Mouse (Mus musculus) hindbrain, postnatal 0 days (tissue): ENCODE data around the gene 1110017D15Rik. TPM values are rescaled to one million over a fixed set of nuclear protein-coding genes. Genes with fewer than 3 reads are reported as not detected.
"Not testable (repeated sequence)": the region's sequence is repeated elsewhere in the genome, so short reads cannot be mapped to it uniquely, and the experiment has no call there.

Experiments
- ATAC-seq: fragments of 200-750 bp; cut with Nextera tagmentation; 2 replicates; pipeline ENCODE4 v1.8.0; 2017; ENCODE audit warnings: mild to moderate bottlenecking, moderate TSS enrichment, moderate library complexity
- DNase-seq: peaks from one replicate; pipeline ENCODE4 v3.0.0-alpha.2; 2015; ENCODE audit warnings: low spot score
- H3K27ac ChIP-seq: fragments of 300-500 bp; sonication (generic); 2 replicates; pipeline ENCODE4 v1.5.1; 2014; ENCODE audit warnings: mild to moderate bottlenecking
- H3K27me3 ChIP-seq: fragments of 300-500 bp; sonication (generic); 2 replicates; pipeline ENCODE4 v1.6.1; 2014; ENCODE audit warnings: low read length, mixed read lengths; ENCODE audit not compliant: insufficient read depth
- H3K36me3 ChIP-seq: fragments of 300-500 bp; sonication (generic); 2 replicates; pipeline ENCODE4 v1.6.1; 2014; ENCODE audit warnings: low read length, mixed read lengths; ENCODE audit not compliant: insufficient read depth
- H3K4me1 ChIP-seq: fragments of 300-500 bp; sonication (generic); 2 replicates; pipeline ENCODE4 v1.6.1; 2014; ENCODE audit warnings: antibody characterized with exemption, low read length, mixed read lengths; ENCODE audit not compliant: insufficient read depth
- H3K4me2 ChIP-seq: fragments of 300-500 bp; sonication (generic); 2 replicates; pipeline ENCODE4 v1.6.1; 2014; ENCODE audit warnings: low read depth, mild to moderate bottlenecking, low read length, moderate library complexity, mixed read lengths
- H3K4me3 ChIP-seq: fragments of 300-500 bp; sonication (generic); 2 replicates; pipeline ENCODE4 v1.5.1; 2014; ENCODE audit warnings: low read length
- H3K9ac ChIP-seq: fragments of 300-500 bp; sonication (generic); replicated peaks from 2 replicates; pipeline ENCODE4 v1.6.1; 2014; ENCODE audit warnings: mild to moderate bottlenecking, low read length, moderate library complexity, mixed read lengths
- H3K9me3 ChIP-seq: fragments of 300-500 bp; sonication (generic); 2 replicates; pipeline ENCODE4 v1.6.1; 2016; ENCODE audit warnings: low read length, mixed read lengths
- CTCF ChIP-seq: IDR thresholded peaks from 2 replicates; pipeline ENCODE4 v1.5.1; 2016; ENCODE audit warnings: antibody characterized with exemption, control low read depth, low read depth
- WGBS: fragments of 180-500 bp; shearing (Covaris S2); extraction: QIAGEN DNeasy Blood & Tissue Kit; methylation state at CpG from one replicate; pipeline ENCODE4 v1.1.7; 2014; 5-methylcytosine and 5-hydroxymethylcytosine counted together
- polyA plus RNA-seq: library from polyadenylated mRNA; unstranded; fragments of >200 nt; fragmentation: Nextera tagmentation; extraction: Ambion mirVana; gene quantifications from 2 replicates; pipeline ENCODE4 v1.2.1, GENCODE M21; 2015
- total RNA-seq: library from RNA; depleted of rRNA; stranded (reverse); fragments of >200 nt; gene quantifications from 2 replicates; pipeline ENCODE4 v1.2.3, GENCODE M21; 2014; rRNA removed

The 1110017D15Rik gene
- total and polyA plus RNA-seq, 2 experiments from 2014 or later = 9.9 to 19.9 TPM

DNA sequence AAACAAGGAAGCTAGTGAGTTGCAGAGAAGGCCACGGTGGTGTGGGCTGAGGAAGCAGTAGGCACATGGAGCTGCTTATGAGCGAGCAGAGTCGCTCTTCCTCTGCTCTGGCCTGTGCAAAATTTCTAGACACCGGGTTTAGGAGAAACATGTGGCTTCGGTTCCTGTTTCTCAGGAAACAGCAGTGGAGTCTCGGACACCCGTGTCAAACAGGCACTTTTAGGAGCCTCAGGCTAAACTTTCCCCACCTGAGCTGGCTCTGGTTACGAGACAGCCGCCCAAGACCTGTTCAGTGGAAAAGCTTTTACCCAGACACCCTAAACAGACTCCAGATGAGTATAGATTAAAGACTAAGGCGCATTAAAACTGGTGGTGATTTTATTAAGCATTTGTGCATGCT lies 47.9 kb downstream of the 1110017D15Rik start:
- Histone ChIP-seq H3K4me1 (no peaks in the 10 kb centered on the region), H3K36me3 (no peaks in the 10 kb centered on the region), H3K27me3 (no peaks in the 10 kb centered on the region), H3K4me3 (no peak overlapping the region), H3K4me2 (no peak overlapping the region), H3K9me3 (no peaks in the 10 kb centered on the region), H3K27ac (peak overlapping the region; percentile 37; the same call in 1 of the 2 replicates), H3K9ac (no peak overlapping the region)
- TF ChIP-seq CTCF = no peak
- ATAC-seq (no peak), DNase-seq (no peak)
- 61% methylated on average over 10 of the region's 10 CpGs for WGBS

DNA sequence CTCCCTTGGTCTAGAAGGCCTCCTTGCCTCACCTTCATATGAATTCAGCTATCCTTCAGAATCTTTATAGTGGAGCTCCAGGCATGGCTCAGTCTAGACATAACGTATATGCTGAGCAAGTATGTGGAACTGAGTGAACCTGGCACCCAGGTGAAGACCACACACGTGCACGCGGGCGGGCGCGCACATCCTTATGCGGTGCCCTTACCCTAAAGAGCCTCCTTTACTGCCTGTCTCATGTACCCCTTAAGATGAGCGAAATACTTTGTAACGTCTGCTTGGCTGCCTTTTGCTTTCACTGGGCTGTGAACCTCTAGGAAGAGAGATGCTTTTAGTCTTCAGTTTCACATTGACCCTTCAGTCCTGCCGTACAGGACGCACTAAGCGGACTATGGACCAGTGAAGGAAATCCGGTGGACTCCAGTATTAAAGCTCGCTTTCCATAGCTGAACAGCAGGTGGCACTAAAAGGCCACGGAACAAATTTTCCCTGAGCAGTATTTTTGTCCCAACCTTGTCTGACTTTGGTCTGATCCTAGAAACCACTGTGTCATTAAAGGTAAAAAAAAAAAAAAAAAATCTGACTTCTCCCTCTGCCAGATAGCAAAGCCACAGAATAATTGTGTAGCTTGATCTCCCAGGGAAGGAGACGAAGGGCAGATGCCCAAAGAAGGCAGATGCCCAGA lies 48.6 kb downstream of the 1110017D15Rik start:
- no peak for ATAC-seq
- H3K4me2 ChIP-seq = no peak overlapping the region
- peak; percentile 89 for DNase-seq
- no peaks in the 10 kb centered on the region for H3K4me1 ChIP-seq
- no peaks in the 10 kb centered on the region for H3K27me3 ChIP-seq
- H3K4me3 ChIP-seq = no peak overlapping the region
- H3K9me3 ChIP-seq = no peaks in the 10 kb centered on the region
- TF ChIP-seq CTCF = peak; percentile 81
- H3K36me3 ChIP-seq = no peaks in the 10 kb centered on the region
- H3K27ac ChIP-seq = no peak overlapping the region
- H3K9ac ChIP-seq = no peak overlapping the region
- 53% methylated on average over 17 of the region's 17 CpGs for WGBS

DNA sequence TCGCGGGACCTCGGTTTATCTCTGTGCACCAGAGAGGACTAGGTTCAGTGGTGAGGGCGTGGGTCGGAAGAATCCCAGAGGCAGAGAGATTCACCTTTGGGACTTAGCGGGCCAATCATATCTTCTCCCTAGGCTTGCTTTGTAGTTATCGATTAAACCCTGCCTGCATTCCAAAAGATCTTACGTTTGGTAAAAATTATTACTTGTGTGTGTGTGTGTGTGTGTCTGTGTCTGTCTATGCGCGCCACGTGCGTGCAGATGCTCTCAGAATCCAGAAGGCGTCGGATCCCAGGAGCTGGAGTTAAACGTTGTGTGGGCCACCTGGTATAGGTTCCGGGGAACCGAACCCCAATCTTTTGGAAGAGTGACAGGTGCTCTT lies 51.9 kb downstream of the 1110017D15Rik start:
- no peaks in the 10 kb centered on the region for H3K27me3 ChIP-seq
- H3K4me3 ChIP-seq = peak overlapping the region; percentile 74
- DNase-seq (peak; percentile 58), ATAC-seq (peak; percentile 11)
- peak; percentile 33 for TF ChIP-seq CTCF
- H3K9ac ChIP-seq = peak overlapping the region; percentile 52
- H3K4me1 ChIP-seq = no peaks in the 10 kb centered on the region
- 2% methylated on average over 17 of the region's 17 CpGs for WGBS
- H3K36me3 ChIP-seq = no peaks in the 10 kb centered on the region
- peak overlapping the region; percentile 65; the same call in 1 of the 2 replicates for H3K27ac ChIP-seq
- H3K9me3 ChIP-seq = no peaks in the 10 kb centered on the region
- peak overlapping the region; percentile 58 for H3K4me2 ChIP-seq

DNA sequence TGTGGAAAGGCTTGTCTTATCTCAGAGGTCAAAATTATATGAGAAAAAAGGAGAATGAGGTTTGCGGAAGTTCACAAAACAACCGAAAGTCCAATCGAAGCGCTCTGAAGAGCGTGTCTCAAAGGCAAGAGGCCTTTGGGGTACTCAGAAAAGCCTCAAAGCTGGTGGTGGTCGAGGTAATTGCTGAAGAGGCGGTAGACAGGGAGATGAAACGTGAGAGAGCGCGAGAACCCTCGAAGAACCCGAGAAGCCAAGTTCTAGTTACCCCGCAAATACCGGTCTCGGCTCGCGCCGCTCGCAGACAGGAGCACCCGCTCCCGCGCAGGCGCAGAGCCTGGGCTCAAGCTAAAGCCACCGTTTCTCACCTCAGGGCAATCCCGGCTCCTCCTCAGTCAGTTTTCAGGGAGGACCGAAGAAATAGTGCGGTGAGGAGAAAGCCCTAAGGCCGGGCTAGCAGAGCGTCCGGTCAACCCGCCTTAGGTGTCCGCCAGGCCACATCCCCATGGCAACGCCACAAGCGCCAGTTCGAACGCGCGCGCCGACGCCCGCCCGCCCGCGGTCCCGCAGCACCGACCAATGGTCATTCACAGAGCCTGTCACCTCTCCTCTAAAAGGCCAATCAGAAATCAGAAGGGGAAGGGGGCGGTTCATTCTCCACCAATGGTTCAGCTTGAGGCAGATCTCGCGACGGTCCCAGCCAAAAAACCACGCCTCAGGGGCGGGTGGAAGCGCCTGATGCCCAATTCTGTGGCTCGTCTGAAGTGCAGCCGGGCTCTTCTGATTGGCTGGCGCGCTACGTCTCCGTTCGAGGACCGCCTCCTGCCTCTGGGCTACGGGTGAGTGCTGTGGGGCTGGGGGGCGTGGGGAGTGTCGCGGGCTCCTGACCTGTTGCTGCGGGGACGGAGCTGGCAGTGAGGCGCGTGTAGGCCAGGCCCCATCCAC lies 52.5 kb downstream of the 1110017D15Rik start, which contains the start of the genes Kif24 and Nudt2:
Kif24 (minus strand) TSS at position 543 of the 942 bp plus-strand sequence.
Nudt2 (plus strand) TSS at position 807 of the 942 bp plus-strand sequence.
- Histone ChIP-seq H3K9ac (peak within 1 kb of the TSS; percentile 52), H3K9me3 (no peaks in the 10 kb centered on the region), H3K36me3 (no peaks in the 10 kb centered on the region), H3K4me2 (peak within 1 kb of the TSS; percentile 73), H3K27me3 (no peaks in the 10 kb centered on the region), H3K27ac (peak within 1 kb of the TSS; percentile 66; the same call in 1 of the 2 replicates), H3K4me1 (no peaks in the 10 kb centered on the region), H3K4me3 (peak within 1 kb of the TSS; percentile 74)
- WGBS = under 1% methylated on average over 70 of the region's 70 CpGs
- DNase-seq (peak; percentile 100), ATAC-seq (peak; percentile 99)
- TF ChIP-seq CTCF = no peak

DNA sequence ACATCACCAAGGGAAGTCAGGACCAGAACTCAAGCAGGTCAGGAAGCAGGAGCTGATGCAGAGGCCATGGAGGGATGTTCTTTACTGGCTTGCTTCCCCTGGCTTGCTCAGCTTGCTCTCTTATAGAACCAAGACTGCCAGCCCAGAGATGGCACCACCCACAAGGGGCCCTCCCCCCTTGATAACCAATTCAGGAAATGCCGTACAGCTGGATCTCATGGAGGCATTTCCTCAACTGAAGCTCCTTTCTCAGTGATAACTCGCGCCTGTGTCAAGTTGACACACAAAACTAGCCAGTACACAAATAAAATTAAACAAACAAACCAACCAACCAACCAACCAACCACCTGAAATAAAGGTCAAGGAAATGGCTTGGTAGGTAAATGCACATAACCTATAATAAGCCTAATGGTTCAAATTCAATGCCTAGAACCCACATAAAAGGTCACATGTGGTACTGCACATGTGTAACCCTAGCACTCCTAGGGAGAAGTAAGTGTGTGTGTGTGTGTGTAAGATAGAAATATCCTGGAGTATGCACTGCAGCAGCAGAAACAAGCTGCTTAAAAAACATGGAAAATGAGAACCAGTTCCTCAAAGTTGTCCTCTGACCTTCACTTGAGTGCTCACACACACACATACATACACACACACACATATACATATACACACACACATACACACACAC lies 53.9 kb downstream of the 1110017D15Rik start:
- not testable (repeated sequence) for DNase-seq, H3K4me3 ChIP-seq, H3K27me3 ChIP-seq, H3K9me3 ChIP-seq, H3K4me1 ChIP-seq, H3K9ac ChIP-seq, H3K27ac ChIP-seq, H3K36me3 ChIP-seq, ATAC-seq
- 86% methylated on average over 3 of the region's 3 CpGs for WGBS
- peak overlapping the region; percentile 73; the same call in 1 of the 2 replicates for H3K4me2 ChIP-seq

DNA sequence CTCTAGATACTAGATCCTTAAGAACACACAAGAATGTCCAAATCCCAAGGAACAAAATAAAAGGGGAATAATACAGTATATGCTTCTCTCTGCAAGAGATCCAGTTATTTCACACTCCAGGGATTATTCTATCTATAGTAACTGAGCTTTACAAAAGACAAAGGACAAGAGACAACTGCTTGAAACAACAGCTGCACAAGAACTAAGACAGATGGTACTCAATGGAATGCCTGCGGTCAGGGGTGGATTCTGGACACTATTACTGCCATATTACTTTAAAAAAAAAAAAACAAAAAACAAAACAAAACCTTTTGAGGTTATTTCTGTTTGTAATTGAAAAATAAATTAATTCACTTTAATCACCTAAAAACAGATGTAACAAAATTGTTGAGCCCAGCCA lies 56.4 kb downstream of the 1110017D15Rik start:
- H3K4me1 ChIP-seq = no peaks in the 10 kb centered on the region
- TF ChIP-seq CTCF = no peak
- ATAC-seq (no peak), DNase-seq (no peak)
- H3K27me3 ChIP-seq = no peaks in the 10 kb centered on the region
- H3K4me2 ChIP-seq = no peak overlapping the region
- no peaks in the 10 kb centered on the region for H3K36me3 ChIP-seq
- WGBS = 95% methylated on average over 1 of the region's 1 CpGs
- H3K9me3 ChIP-seq = no peaks in the 10 kb centered on the region
- no peak overlapping the region for H3K4me3 ChIP-seq
- no peak overlapping the region for H3K9ac ChIP-seq
- H3K27ac ChIP-seq = no peak overlapping the region

Other genes with a start within 250 kb of the 1110017D15Rik start
- 19.3 and 33.8 TPM in 2 replicates for gene Ubap2, start 242.2 kb downstream of the 1110017D15Rik start, total RNA-seq
- gene Ubap2, start 242.2 kb downstream of the 1110017D15Rik start, polyA plus RNA-seq = 27.2 and 31.0 TPM in 2 replicates
- gene Dcaf12, start 202.4 kb downstream of the 1110017D15Rik start, total RNA-seq = 64.0 and 64.3 TPM in 2 replicates
- gene Dcaf12, start 202.4 kb downstream of the 1110017D15Rik start, polyA plus RNA-seq = 51.0 and 53.0 TPM in 2 replicates
- 31.1 TPM in 2 replicates for gene Ubap1, start 168.3 kb downstream of the 1110017D15Rik start, total RNA-seq
- 54.8 and 57.6 TPM in 2 replicates for gene Ubap1, start 168.3 kb downstream of the 1110017D15Rik start, polyA plus RNA-seq
- gene Kif24, start 52.4 kb downstream of the 1110017D15Rik start, total RNA-seq = 4.2 and 4.8 TPM in 2 replicates
- gene Kif24, start 52.4 kb downstream of the 1110017D15Rik start, polyA plus RNA-seq = 2.3 and 2.7 TPM in 2 replicates
- gene Nudt2, start 52.2 kb downstream of the 1110017D15Rik start, total RNA-seq = 29.2 and 40.7 TPM in 2 replicates
- gene Nudt2, start 52.2 kb downstream of the 1110017D15Rik start, polyA plus RNA-seq = 68.6 and 71.6 TPM in 2 replicates
- gene AI464131, start 14.3 kb downstream of the 1110017D15Rik start, total RNA-seq = 62.4 and 69.9 TPM in 2 replicates
- 22.0 and 22.9 TPM in 2 replicates for gene AI464131, start 14.3 kb downstream of the 1110017D15Rik start, polyA plus RNA-seq
- 136 and 193 TPM in 2 replicates for gene Fam219a, start 52.2 kb upstream of the 1110017D15Rik start, total RNA-seq
- 17.7 and 21.2 TPM in 2 replicates for gene Fam219a, start 52.2 kb upstream of the 1110017D15Rik start, polyA plus RNA-seq
- gene Dnaic1, start 52.4 kb upstream of the 1110017D15Rik start, total RNA-seq = 3.6 and 4.5 TPM in 2 replicates
- 3.0 and 4.8 TPM in 2 replicates for gene Dnaic1, start 52.4 kb upstream of the 1110017D15Rik start, polyA plus RNA-seq
- 179 and 205 TPM in 2 replicates for gene Enho, start 123.0 kb upstream of the 1110017D15Rik start, total RNA-seq
- gene Enho, start 123.0 kb upstream of the 1110017D15Rik start, polyA plus RNA-seq = 139 and 141 TPM in 2 replicates
- gene Cntfr, start 179.8 kb upstream of the 1110017D15Rik start, total RNA-seq = 59.3 and 61.9 TPM in 2 replicates
- 18.5 and 22.1 TPM in 2 replicates for gene Cntfr, start 179.8 kb upstream of the 1110017D15Rik start, polyA plus RNA-seq
- gene Il11ra1, start 182.7 kb upstream of the 1110017D15Rik start, total RNA-seq = 24.4 and 41.9 TPM in 2 replicates
- 47.4 and 49.8 TPM in 2 replicates for gene Il11ra1, start 182.7 kb upstream of the 1110017D15Rik start, polyA plus RNA-seq
- 35.0 and 42.2 TPM in 2 replicates for gene Rpp25l, start 196.2 kb upstream of the 1110017D15Rik start, total RNA-seq
- gene Rpp25l, start 196.2 kb upstream of the 1110017D15Rik start, polyA plus RNA-seq = 47.3 and 48.3 TPM in 2 replicates
- gene Dctn3, start 205.8 kb upstream of the 1110017D15Rik start, total RNA-seq = 145 and 147 TPM in 2 replicates
- 306 and 316 TPM in 2 replicates for gene Dctn3, start 205.8 kb upstream of the 1110017D15Rik start, polyA plus RNA-seq
- gene Arid3c, start 213.8 kb upstream of the 1110017D15Rik start, total RNA-seq = 0.22 and 2.1 TPM in 2 replicates
- 0.68 and 0.99 TPM in 2 replicates for gene Arid3c, start 213.8 kb upstream of the 1110017D15Rik start, polyA plus RNA-seq
- 77.6 and 87.8 TPM in 2 replicates for gene Galt, start 237.9 kb upstream of the 1110017D15Rik start, total RNA-seq
- gene Galt, start 237.9 kb upstream of the 1110017D15Rik start, polyA plus RNA-seq = 55.5 and 55.9 TPM in 2 replicates
- gene Sigmar1, start 238.8 kb upstream of the 1110017D15Rik start, total RNA-seq = 95.9 and 108 TPM in 2 replicates
- 61.3 and 61.9 TPM in 2 replicates for gene Sigmar1, start 238.8 kb upstream of the 1110017D15Rik start, polyA plus RNA-seq